Comparison of ENCODE assay signal across 12 mouse cellular contexts in genomic region chr6:108448864-108449263, GRCm38 (mm10).
DNase-seq lines count a peak whose midpoint lies in the region; ATAC-seq and TF ChIP-seq lines count a peak whose summit lies in the region.
"Had no signal": no experiment of that assay in that cellular context is flagged by ENCODE, and none has a peak within 500 bp of the region (broad histone marks: within the 10 kb centered on the region; RNA-seq: fewer than 3 reads in every experiment).

No protein-coding gene starts in this region.

- H3K4me3 ChIP-seq in heart, embryonic 14.5 days (ENCODE audit: control insufficient read depth in 1 of 2, insufficient read depth in 1 of 2, low read depth in 1 of 2, low read length in 2 of 2) = no peak overlapping the region
- no peak overlapping the region for H3K4me3 ChIP-seq in liver, adult 2 months (ENCODE audit: insufficient read depth, low read depth, low read length)
- H3K4me3 ChIP-seq in liver, embryonic 11.5 days (ENCODE audit: low read depth, low read length) = no peak overlapping the region
- H3K4me3 ChIP-seq in lung, embryonic 14.5 days (ENCODE audit: low read depth, low read length) = no peak overlapping the region
- no peak overlapping the region for H3K4me3 ChIP-seq in stomach, embryonic 16.5 days (replicated peaks; ENCODE audit: low read length)
- no peak overlapping the region for H3K4me3 ChIP-seq in midbrain, embryonic 15.5 days
- H3K4me3 ChIP-seq: liver, embryonic 13.5 days; midbrain, embryonic 13.5 days had no signal

- no peaks in the 10 kb centered on the region for H3K79me2 ChIP-seq in liver, adult 2 months (ENCODE audit: control insufficient read depth, insufficient read depth, low read length)

- H3K4me2 ChIP-seq in heart, embryonic 14.5 days (ENCODE audit: low read length) = no peak overlapping the region
- H3K4me2 ChIP-seq in liver, embryonic 11.5 days = no peak overlapping the region
- H3K4me2 ChIP-seq in lung, embryonic 14.5 days = no peak overlapping the region
- H3K4me2 ChIP-seq in stomach, embryonic 16.5 days (ENCODE audit: low read depth, low read length) = no peak overlapping the region
- no peak overlapping the region for H3K4me2 ChIP-seq in midbrain, embryonic 15.5 days
- H3K4me2 ChIP-seq: liver, embryonic 13.5 days; midbrain, embryonic 13.5 days had no signal

- H3K27ac ChIP-seq in heart, embryonic 14.5 days (replicated peaks in 1 of 2; ENCODE audit: control insufficient read depth in 1 of 2, insufficient read depth in 1 of 2, low read depth in 2 of 2, low read length in 2 of 2) = peak overlapping the region; percentile 13 to 76
- H3K27ac ChIP-seq in liver, adult 2 months (replicated peaks; ENCODE audit: insufficient read depth, low read depth, low read length) = peak overlapping the region; percentile 100
- no peak overlapping the region for H3K27ac ChIP-seq in liver, embryonic 11.5 days (ENCODE audit: low read depth, low read length)
- peak overlapping the region; percentile 7; the same call in 1 of the 2 replicates for H3K27ac ChIP-seq in lung, embryonic 14.5 days (ENCODE audit: low read depth)
- H3K27ac ChIP-seq in stomach, embryonic 16.5 days (ENCODE audit: low read length) = peak overlapping the region; percentile 85
- H3K27ac ChIP-seq in midbrain, embryonic 15.5 days = no peak overlapping the region
- H3K27ac ChIP-seq: liver, embryonic 13.5 days; midbrain, embryonic 13.5 days had no signal

- no peak for ATAC-seq in heart, embryonic 14.5 days (ENCODE audit: insufficient number of reproducible peaks, insufficient read depth, low FRiP score, low read depth)
- no peak for ATAC-seq in liver, embryonic 11.5 days (replicated peaks; ENCODE audit: low FRiP score)
- ATAC-seq in lung, embryonic 14.5 days (ENCODE audit: insufficient read depth) = no peak
- no peak for ATAC-seq in stomach, embryonic 16.5 days (ENCODE audit: insufficient read depth, low FRiP score)
- no peak for ATAC-seq in midbrain, embryonic 15.5 days (replicated peaks)
- ATAC-seq: midbrain, embryonic 13.5 days had no signal

- no peak for DNase-seq in heart, adult 8-10 months (ENCODE audit: low spot score)
- peak; percentile 74 for DNase-seq in liver, adult 2 months (ENCODE audit: extremely low read depth, low read depth, low spot score)
- DNase-seq in liver, embryonic 11.5 days (ENCODE audit: low spot score) = no peak
- no peak for DNase-seq in lung, embryonic 14.5 days
- DNase-seq in layer of hippocampus, postnatal 10 days (ENCODE audit: low spot score in 2 of 2) = no peak
- DNase-seq: cerebellum, postnatal 36 days; liver, embryonic 13.5 days; thymus, postnatal 25 days had no signal

- peaks cover 4% of the 10 kb centered on the region; the same call in 1 of the 2 replicates for H3K36me3 ChIP-seq in heart, embryonic 14.5 days (ENCODE audit: control insufficient read depth, insufficient read depth, low read length)
- H3K36me3 ChIP-seq in liver, adult 2 months (ENCODE audit: control insufficient read depth, insufficient read depth, low read length) = no peaks in the 10 kb centered on the region
- H3K36me3 ChIP-seq in liver, embryonic 11.5 days (ENCODE audit: control insufficient read depth, insufficient read depth, low read length) = no peaks in the 10 kb centered on the region
- H3K36me3 ChIP-seq in lung, embryonic 14.5 days (ENCODE audit: insufficient read depth) = no peaks in the 10 kb centered on the region
- 0 out of 2 replicates have a peak, but pooled peaks cover 5% of the 10 kb centered on the region for H3K36me3 ChIP-seq in stomach, embryonic 16.5 days (ENCODE audit: control insufficient read depth, insufficient read depth, low read length)
- H3K36me3 ChIP-seq in midbrain, embryonic 15.5 days (replicated peaks) = no peaks in the 10 kb centered on the region
- H3K36me3 ChIP-seq: liver, embryonic 13.5 days; midbrain, embryonic 13.5 days had no signal

- TF ChIP-seq POLR2A in liver, adult 2 months (IDR thresholded peaks at IDR 0.05; ENCODE audit: extremely low read depth, insufficient read depth, low read length) = no peak

- TF ChIP-seq CTCF in liver, adult 2 months (IDR thresholded peaks at IDR 0.05; ENCODE audit: low read depth, low read length) = no peak
- TF ChIP-seq CTCF in lung, embryonic 14.5 days (IDR thresholded peaks at IDR 0.05; ENCODE audit: low read depth) = no peak

- H3K9ac ChIP-seq in heart, embryonic 14.5 days (ENCODE audit: low read length) = no peak overlapping the region
- H3K9ac ChIP-seq in liver, adult 2 months (ENCODE audit: low read depth, low read length) = peak overlapping the region; percentile 71
- no peak overlapping the region for H3K9ac ChIP-seq in liver, embryonic 11.5 days (ENCODE audit: low read depth, low read length)
- H3K9ac ChIP-seq in lung, embryonic 14.5 days = no peak overlapping the region
- no peak overlapping the region for H3K9ac ChIP-seq in stomach, embryonic 16.5 days (ENCODE audit: low read length)
- H3K9ac ChIP-seq in midbrain, embryonic 15.5 days = no peak overlapping the region
- H3K9ac ChIP-seq: liver, embryonic 13.5 days; midbrain, embryonic 13.5 days had no signal

- H3K4me1 ChIP-seq in heart, embryonic 14.5 days (ENCODE audit: control insufficient read depth in 2 of 2, insufficient read depth in 2 of 2, low read length in 2 of 2) = peaks cover 17 to 32% of the 10 kb centered on the region in 2 experiments
- H3K4me1 ChIP-seq in liver, adult 2 months (ENCODE audit: control insufficient read depth, insufficient read depth, low read length) = peaks cover 49% of the 10 kb centered on the region
- peaks cover 10% of the 10 kb centered on the region for H3K4me1 ChIP-seq in liver, embryonic 11.5 days (replicated peaks; ENCODE audit: control insufficient read depth, insufficient read depth, low read length)
- peaks cover 7% of the 10 kb centered on the region for H3K4me1 ChIP-seq in lung, embryonic 14.5 days (ENCODE audit: insufficient read depth)
- peaks cover 20% of the 10 kb centered on the region for H3K4me1 ChIP-seq in stomach, embryonic 16.5 days (ENCODE audit: control insufficient read depth, insufficient read depth, low read length)
- peaks cover 6% of the 10 kb centered on the region for H3K4me1 ChIP-seq in midbrain, embryonic 15.5 days

- no peaks in the 10 kb centered on the region for H3K9me3 ChIP-seq in heart, embryonic 14.5 days (ENCODE audit: control insufficient read depth, low read length)
- no peaks in the 10 kb centered on the region for H3K9me3 ChIP-seq in liver, embryonic 11.5 days (ENCODE audit: control insufficient read depth, low read length)
- H3K9me3 ChIP-seq in lung, embryonic 14.5 days (ENCODE audit: low read depth, low read length) = no peaks in the 10 kb centered on the region
- no peaks in the 10 kb centered on the region for H3K9me3 ChIP-seq in stomach, embryonic 16.5 days (replicated peaks; ENCODE audit: control insufficient read depth, low read length)
- no peaks in the 10 kb centered on the region for H3K9me3 ChIP-seq in midbrain, embryonic 15.5 days
- H3K9me3 ChIP-seq: liver, embryonic 13.5 days; midbrain, embryonic 13.5 days had no signal

- no peaks in the 10 kb centered on the region for H3K27me3 ChIP-seq in heart, embryonic 14.5 days (ENCODE audit: control insufficient read depth, insufficient read depth, low read length)
- H3K27me3 ChIP-seq in liver, adult 2 months (ENCODE audit: control insufficient read depth, insufficient read depth, low read length) = no peaks in the 10 kb centered on the region
- no peaks in the 10 kb centered on the region for H3K27me3 ChIP-seq in liver, embryonic 11.5 days (replicated peaks; ENCODE audit: control insufficient read depth, insufficient read depth, low read length)
- no peaks in the 10 kb centered on the region for H3K27me3 ChIP-seq in lung, embryonic 14.5 days (ENCODE audit: insufficient read depth, low read length)
- H3K27me3 ChIP-seq in stomach, embryonic 16.5 days (ENCODE audit: control insufficient read depth, insufficient read depth, low read length) = no peaks in the 10 kb centered on the region
- H3K27me3 ChIP-seq in midbrain, embryonic 15.5 days (replicated peaks) = no peaks in the 10 kb centered on the region
- H3K27me3 ChIP-seq: liver, embryonic 13.5 days; midbrain, embryonic 13.5 days had no signal

- 65% methylated on average over 2 of the region's 2 CpGs for WGBS in heart, embryonic 14.5 days
- WGBS in liver, adult 2 months = 52% methylated on average over 2 of the region's 2 CpGs
- 73% methylated on average over 2 of the region's 2 CpGs for WGBS in liver, embryonic 11.5 days
- 53% methylated on average over 2 of the region's 2 CpGs for WGBS in lung, embryonic 14.5 days
- 64% methylated on average over 2 of the region's 2 CpGs for WGBS in stomach, embryonic 16.5 days
- 33% methylated on average over 2 of the region's 2 CpGs for WGBS in midbrain, embryonic 15.5 days

Comparison
In these comparisons a context has a peak if more than half of its experiments do, and no peak if none do; other contexts are left out.
1. H3K27ac ChIP-seq: peak in heart, embryonic 14.5 days (2 of 2), liver, adult 2 months (single experiment), lung, embryonic 14.5 days (single experiment) and stomach, embryonic 16.5 days (single experiment); none in liver, embryonic 11.5 days (single experiment) and midbrain, embryonic 15.5 days (single experiment).